8 mouse cellular contexts compared by ENCODE assay signal in genomic region chr14:50784391-50785250, GRCm38 (mm10). TPM values are rescaled to one million over a fixed set of nuclear protein-coding genes. Genes with fewer than 3 reads are reported as not detected.
DNase-seq lines count a peak whose midpoint lies in the region; ATAC-seq and TF ChIP-seq lines count a peak whose summit lies in the region.

No protein-coding gene starts in this region.

- H3K79me2 ChIP-seq in MEL (ENCODE audit: control insufficient read depth, insufficient read depth, low read length, poor library complexity): no peaks in the 10 kb centered on the region; the same call in 1 of the 2 replicates

- TF ChIP-seq POLR2A in MEL (IDR thresholded peaks at IDR 0.05; ENCODE audit: control insufficient read depth in 1 of 2, insufficient read depth in 1 of 2, low read depth in 1 of 2, low read length in 2 of 2, poor library complexity in 1 of 2): 0 out of 4 replicates have a peak, but pooled peaks of 1 of the 2 experiments have one; percentile 10

- TF ChIP-seq RAD21 in MEL (IDR thresholded peaks at IDR 0.05; ENCODE audit: low read depth, low read length): no peak

- peak overlapping the region; percentile 67 for H3K27ac ChIP-seq in heart, embryonic 12.5 days (ENCODE audit: poor library complexity, severe bottlenecking)
- H3K27ac ChIP-seq in MEL (ENCODE audit: control insufficient read depth, low read depth, low read length): peak overlapping the region; percentile 17
- peak overlapping the region; percentile 85 for H3K27ac ChIP-seq in forebrain, postnatal 0 days (ENCODE audit: low read depth, low read length)
- no peak overlapping the region for H3K27ac ChIP-seq in liver, embryonic 16.5 days (ENCODE audit: low read length)
- H3K27ac ChIP-seq in stomach, embryonic 14.5 days (ENCODE audit: low read length): 0 out of 2 replicates have a peak overlapping the region, but pooled peaks have one; percentile 12

- H3K4me1 ChIP-seq in heart, embryonic 12.5 days (replicated peaks): peaks cover 6% of the 10 kb centered on the region; the same call in 1 of the 2 replicates
- H3K4me1 ChIP-seq in MEL (ENCODE audit: control insufficient read depth in 1 of 2, insufficient read depth in 2 of 2, low read length in 2 of 2): peaks cover 0 to 5% of the 10 kb centered on the region in 2 experiments; a peak in 2 of 4 replicates
- no peaks in the 10 kb centered on the region for H3K4me1 ChIP-seq in forebrain, postnatal 0 days (ENCODE audit: insufficient read depth)
- peaks cover 4% of the 10 kb centered on the region for H3K4me1 ChIP-seq in liver, embryonic 16.5 days (ENCODE audit: control insufficient read depth, low read depth, low read length)
- no peaks in the 10 kb centered on the region for H3K4me1 ChIP-seq in stomach, embryonic 14.5 days (ENCODE audit: control insufficient read depth, insufficient read depth, low read length)

- TF ChIP-seq EP300 in MEL (IDR thresholded peaks at IDR 0.05; ENCODE audit: low read depth in 1 of 2, low read length in 2 of 2): no peak

- H3K4me3 ChIP-seq in heart, embryonic 12.5 days: peak overlapping the region; percentile 90
- H3K4me3 ChIP-seq in MEL (ENCODE audit: control insufficient read depth in 1 of 2, insufficient read depth in 1 of 2, low read depth in 2 of 2, low read length in 2 of 2): peak overlapping the region; percentile 79 to 91
- H3K4me3 ChIP-seq in forebrain, postnatal 0 days (ENCODE audit: low read depth, low read length): peak overlapping the region; percentile 68
- peak overlapping the region; percentile 80 for H3K4me3 ChIP-seq in liver, embryonic 16.5 days (ENCODE audit: low read depth, low read length)
- H3K4me3 ChIP-seq in stomach, embryonic 14.5 days (ENCODE audit: low read depth, low read length): peak overlapping the region; percentile 58

- no peak for DNase-seq in heart, postnatal 25 days (ENCODE audit: low spot score)
- peak; percentile 41 for DNase-seq in MEL (ENCODE audit: low read depth, low spot score)
- DNase-seq in forebrain, postnatal 0 days: no peak
- no peak for DNase-seq in gastrocnemius, postnatal 25 days
- no peak for DNase-seq in gastrocnemius, adult 18-20 months (ENCODE audit: low spot score)

- ATAC-seq in heart, embryonic 12.5 days (ENCODE audit: insufficient number of reproducible peaks, low FRiP score): peak; percentile 48; the same call in 1 of the 2 replicates
- ATAC-seq in forebrain, postnatal 0 days: no peak
- no peak; the same call in 1 of the 2 replicates for ATAC-seq in liver, embryonic 16.5 days (ENCODE audit: low read depth)
- no peak; the same call in 1 of the 2 replicates for ATAC-seq in stomach, embryonic 14.5 days (ENCODE audit: insufficient number of reproducible peaks, insufficient read depth, low FRiP score, low read depth)

- TF ChIP-seq CTCF in MEL (IDR thresholded peaks at IDR 0.05 in 2 of 3, conservative IDR thresholded peaks at IDR 0.05 in 1 of 3; ENCODE audit: control insufficient read depth in 1 of 3, insufficient read depth in 1 of 3, low read depth in 2 of 3, low read length in 3 of 3, poor library complexity in 1 of 3, severe bottlenecking in 1 of 3): no peak
- no peak for TF ChIP-seq CTCF in forebrain, postnatal 0 days (IDR thresholded peaks at IDR 0.05; ENCODE audit: low read depth)

- 24% methylated on average over 16 of the region's 16 CpGs for WGBS in heart, embryonic 12.5 days
- WGBS in forebrain, postnatal 0 days: 19% methylated on average over 16 of the region's 16 CpGs
- WGBS in liver, embryonic 16.5 days (ENCODE audit: insufficient replicate concordance): 17% methylated on average over 16 of the region's 16 CpGs
- WGBS in stomach, embryonic 14.5 days: 24% methylated on average over 16 of the region's 16 CpGs

- H3K4me2 ChIP-seq in heart, embryonic 12.5 days: peak overlapping the region; percentile 74
- H3K4me2 ChIP-seq in forebrain, postnatal 0 days (ENCODE audit: low read depth): peak overlapping the region; percentile 45
- peak overlapping the region; percentile 50 for H3K4me2 ChIP-seq in liver, embryonic 16.5 days (ENCODE audit: low read depth, low read length)
- peak overlapping the region; percentile 36 for H3K4me2 ChIP-seq in stomach, embryonic 14.5 days (replicated peaks; ENCODE audit: low read depth, low read length)

- intact Hi-C loops in heart, postnatal 25 days (cut with DNase I): loop anchor here (2.0 kb wide), 1 partner anchor 22 kb away; the partner anchor contains the start of genes Ccnb1ip1 and Parp2

- no peaks in the 10 kb centered on the region for H3K27me3 ChIP-seq in heart, embryonic 12.5 days (replicated peaks)
- no peaks in the 10 kb centered on the region for H3K27me3 ChIP-seq in MEL (ENCODE audit: control insufficient read depth in 1 of 2, insufficient read depth in 2 of 2, low read length in 2 of 2)
- no peaks in the 10 kb centered on the region for H3K27me3 ChIP-seq in forebrain, postnatal 0 days (ENCODE audit: insufficient read depth, low read length)
- H3K27me3 ChIP-seq in liver, embryonic 16.5 days (ENCODE audit: control insufficient read depth, insufficient read depth, low read depth, low read length): no peaks in the 10 kb centered on the region
- H3K27me3 ChIP-seq in stomach, embryonic 14.5 days (ENCODE audit: control insufficient read depth, insufficient read depth, low read length): no peaks in the 10 kb centered on the region

- peak overlapping the region; percentile 82 for H3K9ac ChIP-seq in heart, embryonic 12.5 days
- H3K9ac ChIP-seq in MEL (ENCODE audit: control insufficient read depth, low read depth, low read length, poor library complexity, severe bottlenecking): peak overlapping the region; percentile 60
- H3K9ac ChIP-seq in forebrain, postnatal 0 days: peak overlapping the region; percentile 73
- H3K9ac ChIP-seq in liver, embryonic 16.5 days (ENCODE audit: low read depth, low read length): peak overlapping the region; percentile 69
- H3K9ac ChIP-seq in stomach, embryonic 14.5 days (replicated peaks; ENCODE audit: low read depth, low read length): peak overlapping the region; percentile 56

- no peaks in the 10 kb centered on the region for H3K9me3 ChIP-seq in heart, embryonic 12.5 days (replicated peaks)
- no peaks in the 10 kb centered on the region for H3K9me3 ChIP-seq in MEL (replicated peaks; ENCODE audit: insufficient read depth, low read length)
- H3K9me3 ChIP-seq in forebrain, postnatal 0 days (ENCODE audit: low read length): no peaks in the 10 kb centered on the region
- no peaks in the 10 kb centered on the region for H3K9me3 ChIP-seq in liver, embryonic 16.5 days (replicated peaks; ENCODE audit: control insufficient read depth, low read length)
- no peaks in the 10 kb centered on the region for H3K9me3 ChIP-seq in stomach, embryonic 14.5 days (ENCODE audit: control insufficient read depth, low read depth, low read length)

- H3K36me3 ChIP-seq in heart, embryonic 12.5 days: peaks cover 19% of the 10 kb centered on the region
- H3K36me3 ChIP-seq in MEL (ENCODE audit: control insufficient read depth in 1 of 2, insufficient read depth in 2 of 2, low read length in 2 of 2): peaks cover 0 to 8% of the 10 kb centered on the region in 2 experiments
- peaks cover 19% of the 10 kb centered on the region for H3K36me3 ChIP-seq in forebrain, postnatal 0 days (ENCODE audit: insufficient read depth)
- no peaks in the 10 kb centered on the region; the same call in 1 of the 2 replicates for H3K36me3 ChIP-seq in liver, embryonic 16.5 days (ENCODE audit: control insufficient read depth, insufficient read depth)
- no peaks in the 10 kb centered on the region for H3K36me3 ChIP-seq in stomach, embryonic 14.5 days (ENCODE audit: control insufficient read depth, insufficient read depth, low read length)

RNA-seq across cellular contexts. Expression of gene Ttc5, which starts 0.7 kb away (rescaled TPM):
- 46.1 and 48.1 TPM in 2 replicates for polyA plus RNA-seq in heart, embryonic 12.5 days (2016; fragmentation: Nextera tagmentation; extraction: Ambion mirVana)
- total RNA-seq in heart, postnatal 25 days (2021): 10 to 100 TPM; 16.2 to 17.0 TPM
- total RNA-seq in MEL (2012; rRNA removed): 22.7 and 24.2 TPM in 2 replicates
- 10 to 100 TPM in 1 of 2 experiments, not detected in 1; 28.1 TPM for polyA plus RNA-seq in MEL (2012; ENCODE audit: insufficient read depth in 1 of 2, insufficient read length in 2 of 2, low read depth in 1 of 2, low replicate concordance in 2 of 2, missing spikeins in 1 of 2)
- total RNA-seq in forebrain, postnatal 0 days (2014; rRNA removed): 101 and 114 TPM in 2 replicates
- polyA plus RNA-seq in forebrain, postnatal 0 days (2015; fragmentation: Nextera tagmentation; extraction: Ambion mirVana): 92.8 and 100 TPM in 2 replicates
- polyA plus RNA-seq in liver, embryonic 16.5 days (2015; fragmentation: Nextera tagmentation; extraction: Ambion mirVana): 14.6 TPM in 2 replicates
- polyA plus RNA-seq in stomach, embryonic 14.5 days (2014; fragmentation: Nextera tagmentation; extraction: Ambion mirVana): 77.3 and 79.6 TPM in 2 replicates
- total RNA-seq in gastrocnemius, postnatal 25 days (2021): 1 to 10 TPM; 7.4 to 8.2 TPM
- total RNA-seq in gastrocnemius, adult 18-20 months (2021): 1 to 10 TPM; 5.1 to 6.5 TPM

RNA-seq across cellular contexts. Expression of gene Ccnb1ip1, which starts 22.9 kb away (rescaled TPM):
- polyA plus RNA-seq in heart, embryonic 12.5 days (2016; fragmentation: Nextera tagmentation; extraction: Ambion mirVana): not detected in 2 replicates
- under 1 TPM in 1 of 2 experiments, not detected in 1; 0.39 TPM for total RNA-seq in heart, postnatal 25 days (2021)
- total RNA-seq in MEL (2012; rRNA removed): 23.3 and 28.3 TPM in 2 replicates
- 10 to 100 TPM in 1 of 2 experiments, not detected in 1; 27.6 TPM for polyA plus RNA-seq in MEL (2012; ENCODE audit: insufficient read depth in 1 of 2, insufficient read length in 2 of 2, low read depth in 1 of 2, low replicate concordance in 2 of 2, missing spikeins in 1 of 2)
- 0.19 TPM in 1 of 2 replicates, not detected in the other for total RNA-seq in forebrain, postnatal 0 days (2014; rRNA removed)
- polyA plus RNA-seq in forebrain, postnatal 0 days (2015; fragmentation: Nextera tagmentation; extraction: Ambion mirVana): 0.09 TPM in 1 of 2 replicates, not detected in the other
- polyA plus RNA-seq in liver, embryonic 16.5 days (2015; fragmentation: Nextera tagmentation; extraction: Ambion mirVana): not detected in 2 replicates
- polyA plus RNA-seq in stomach, embryonic 14.5 days (2014; fragmentation: Nextera tagmentation; extraction: Ambion mirVana): not detected in 2 replicates
- not detected for total RNA-seq in gastrocnemius, postnatal 25 days (2021)
- total RNA-seq in gastrocnemius, adult 18-20 months (2021): under 1 TPM in 1 of 2 experiments, not detected in 1; 0.40 TPM

RNA-seq across cellular contexts. Expression of gene Parp2, which starts 23.0 kb away (rescaled TPM):
- 40.4 and 41.2 TPM in 2 replicates for polyA plus RNA-seq in heart, embryonic 12.5 days (2016; fragmentation: Nextera tagmentation; extraction: Ambion mirVana)
- 10 to 100 TPM; 13.4 to 16.0 TPM for total RNA-seq in heart, postnatal 25 days (2021)
- 65.6 and 81.1 TPM in 2 replicates for total RNA-seq in MEL (2012; rRNA removed)
- 10 to 100 TPM in 1 of 2 experiments, not detected in 1; 83.2 TPM for polyA plus RNA-seq in MEL (2012; ENCODE audit: insufficient read depth in 1 of 2, insufficient read length in 2 of 2, low read depth in 1 of 2, low replicate concordance in 2 of 2, missing spikeins in 1 of 2)
- total RNA-seq in forebrain, postnatal 0 days (2014; rRNA removed): 33.2 and 35.7 TPM in 2 replicates
- polyA plus RNA-seq in forebrain, postnatal 0 days (2015; fragmentation: Nextera tagmentation; extraction: Ambion mirVana): 30.3 and 34.4 TPM in 2 replicates
- polyA plus RNA-seq in liver, embryonic 16.5 days (2015; fragmentation: Nextera tagmentation; extraction: Ambion mirVana): 28.9 and 31.0 TPM in 2 replicates
- polyA plus RNA-seq in stomach, embryonic 14.5 days (2014; fragmentation: Nextera tagmentation; extraction: Ambion mirVana): 71.8 and 76.2 TPM in 2 replicates
- total RNA-seq in gastrocnemius, postnatal 25 days (2021): 1 to 10 TPM; 7.5 to 8.5 TPM
- total RNA-seq in gastrocnemius, adult 18-20 months (2021): 1 to 10 TPM; 8.6 to 9.5 TPM

RNA-seq across cellular contexts. Expression of gene Olfr749, which starts 39.7 kb away (rescaled TPM):
- polyA plus RNA-seq in heart, embryonic 12.5 days (2016; fragmentation: Nextera tagmentation; extraction: Ambion mirVana): not detected in 2 replicates
- total RNA-seq in heart, postnatal 25 days (2021): not detected
- total RNA-seq in MEL (2012; rRNA removed): not detected in 2 replicates
- polyA plus RNA-seq in MEL (2012; ENCODE audit: insufficient read depth in 1 of 2, insufficient read length in 2 of 2, low read depth in 1 of 2, low replicate concordance in 2 of 2, missing spikeins in 1 of 2): not detected
- not detected in 2 replicates for total RNA-seq in forebrain, postnatal 0 days (2014; rRNA removed)
- not detected in 2 replicates for polyA plus RNA-seq in forebrain, postnatal 0 days (2015; fragmentation: Nextera tagmentation; extraction: Ambion mirVana)
- not detected in 2 replicates for polyA plus RNA-seq in liver, embryonic 16.5 days (2015; fragmentation: Nextera tagmentation; extraction: Ambion mirVana)
- polyA plus RNA-seq in stomach, embryonic 14.5 days (2014; fragmentation: Nextera tagmentation; extraction: Ambion mirVana): not detected in 2 replicates
- not detected for total RNA-seq in gastrocnemius, postnatal 25 days (2021)
- not detected for total RNA-seq in gastrocnemius, adult 18-20 months (2021)

Comparison
In these comparisons a context has a peak if more than half of its experiments do, and no peak if none do; other contexts are left out.
1. RNA of gene Ccnb1ip1, which starts 22.9 kb away (total RNA-seq): 23.3 to 28.3 TPM in MEL; 0.40 TPM in gastrocnemius, adult 18-20 months, 0.39 TPM in heart, postnatal 25 days, not detected in gastrocnemius, postnatal 25 days and 0.19 TPM in forebrain, postnatal 0 days; every median in the first group is over 10 times any median in the second.
2. Peak in every context shown above with its lines, with median percentiles within 50 percentile points of each other: H3K4me2 ChIP-seq, H3K4me3 ChIP-seq and H3K9ac ChIP-seq.